Mouse (Mus musculus) embryo, embryonic 11.5 days (tissue): ENCODE results near the gene Atp8b4.

Experiments used
- DNase-seq: peaks from one replicate; pipeline ENCODE4 v3.0.0-alpha.2; 2012; ENCODE audit warnings: low read depth, low spot score

The Atp8b4 gene

GRCm38 (mm10) chr2:126434305-126434704, 66.2 kb downstream of the Atp8b4 start:
- DNase-seq, result no peak

- no peak for DNase-seq
Observed at GRCm38 (mm10) chr2:126432481-126433066, 67.9 kb downstream of the Atp8b4 start.

- peak; percentile 58 for DNase-seq
Observed at GRCm38 (mm10) chr2:126429282-126429681, 71.2 kb downstream of the Atp8b4 start.

- no peak for DNase-seq
Observed at GRCm38 (mm10) chr2:126425223-126425622, 75.3 kb downstream of the Atp8b4 start.

GRCm38 (mm10) chr2:126424714-126425113, 75.8 kb downstream of the Atp8b4 start:
- no peak for DNase-seq

- DNase-seq, result no peak
Observed at GRCm38 (mm10) chr2:126420901-126421300, 79.6 kb downstream of the Atp8b4 start.

GRCm38 (mm10) chr2:126418916-126419315, 81.6 kb downstream of the Atp8b4 start:
- no peak for DNase-seq

- no peak for DNase-seq
Observed at GRCm38 (mm10) chr2:126416772-126417171, 83.7 kb downstream of the Atp8b4 start.

GRCm38 (mm10) chr2:126415981-126416380, 84.5 kb downstream of the Atp8b4 start:
- no peak for DNase-seq

- DNase-seq, result no peak
Observed at GRCm38 (mm10) chr2:126412759-126413158, 87.7 kb downstream of the Atp8b4 start.

- DNase-seq, result no peak
Observed at GRCm38 (mm10) chr2:126399454-126399853, 101.0 kb downstream of the Atp8b4 start.

GRCm38 (mm10) chr2:126399017-126399416, 101.5 kb downstream of the Atp8b4 start:
- DNase-seq, result no peak

GRCm38 (mm10) chr2:126398216-126398615, 102.3 kb downstream of the Atp8b4 start:
- DNase-seq, result no peak

- no peak for DNase-seq
Observed at GRCm38 (mm10) chr2:126397513-126397912, 103.0 kb downstream of the Atp8b4 start.

GRCm38 (mm10) chr2:126394924-126395323, 105.5 kb downstream of the Atp8b4 start:
- DNase-seq, result no peak

- DNase-seq, result no peak
Observed at GRCm38 (mm10) chr2:126387458-126388037, 112.9 kb downstream of the Atp8b4 start.

GRCm38 (mm10) chr2:126386056-126386455, 114.4 kb downstream of the Atp8b4 start:
- no peak for DNase-seq

GRCm38 (mm10) chr2:126380300-126380699, 120.2 kb downstream of the Atp8b4 start:
- no peak for DNase-seq

GRCm38 (mm10) chr2:126371634-126372033, 128.8 kb downstream of the Atp8b4 start:
- DNase-seq, result no peak

GRCm38 (mm10) chr2:126369815-126370214, 130.7 kb downstream of the Atp8b4 start:
- no peak for DNase-seq

- no peak for DNase-seq
Observed at GRCm38 (mm10) chr2:126363745-126364725, 136.4 kb downstream of the Atp8b4 start.

GRCm38 (mm10) chr2:126363050-126363744, 137.3 kb downstream of the Atp8b4 start:
- DNase-seq, result peak; percentile 69
